Mouse (Mus musculus): ENCODE results near the gene Trpt1. TPM values are rescaled to one million over a fixed set of nuclear protein-coding genes. Genes with fewer than 3 reads are reported as not detected.

Trpt1 gene
- polyA plus RNA-seq, 1 experiment from 2014 or later: 9.0 TPM

DNA sequence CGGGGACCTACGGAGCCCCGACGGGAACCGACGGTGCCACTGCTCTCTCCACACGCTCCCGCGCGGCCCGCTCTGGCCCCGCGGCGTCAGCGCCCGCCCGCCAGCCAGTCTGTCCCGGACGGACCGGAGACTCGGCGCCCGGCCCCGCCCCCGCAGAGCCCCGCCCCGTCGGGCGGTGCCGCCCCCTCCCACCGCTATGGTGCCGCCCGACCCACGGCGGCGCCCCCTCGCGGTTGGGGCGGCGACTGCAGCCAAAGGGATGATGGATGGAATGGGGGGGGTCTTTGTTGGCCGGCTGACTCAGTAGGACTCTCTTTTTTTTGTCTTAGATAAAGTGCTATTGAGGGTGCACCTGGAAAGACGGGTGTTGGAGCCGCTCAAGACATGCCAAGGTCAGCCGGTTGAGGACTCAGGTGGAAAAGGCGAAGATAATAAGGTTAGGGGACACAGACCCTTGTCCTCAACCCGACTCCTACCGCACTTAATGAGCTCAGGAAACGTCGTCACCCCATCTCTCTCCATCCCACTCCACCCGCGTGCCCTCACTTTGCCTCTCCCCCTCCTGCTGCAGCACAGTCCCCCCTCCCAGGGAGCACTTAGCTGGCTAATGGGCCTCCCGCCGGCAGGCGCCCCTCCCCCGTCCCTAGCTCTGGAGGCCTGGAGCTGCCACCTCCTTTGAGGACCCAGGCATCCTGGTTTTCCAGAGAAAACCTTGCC is 26.1 kb upstream of the Trpt1 start:
- peak overlapping the region; percentile 89 for H3K4me2 ChIP-seq
- no peaks in the 10 kb centered on the region for H3K9me3 ChIP-seq (ENCODE audit: low read depth, low read length)
- ATAC-seq (ENCODE audit: insufficient read depth) (peak; percentile 75), DNase-seq (peak; percentile 80)
- peak; percentile 70 for TF ChIP-seq CTCF (IDR thresholded peaks at IDR 0.05; ENCODE audit: low read depth)
- H3K27ac ChIP-seq (ENCODE audit: low read depth): peak overlapping the region; percentile 42; the same call in 1 of the 2 replicates
- H3K9ac ChIP-seq: peak overlapping the region; percentile 71
- H3K27me3 ChIP-seq (ENCODE audit: insufficient read depth, low read length): no peaks in the 10 kb centered on the region
- H3K36me3 ChIP-seq (ENCODE audit: insufficient read depth): peaks cover 21% of the 10 kb centered on the region
- under 1% methylated on average over 55 of the region's 55 CpGs for WGBS
- H3K4me1 ChIP-seq (ENCODE audit: insufficient read depth): peaks cover 13% of the 10 kb centered on the region
- peak overlapping the region; percentile 70 for H3K4me3 ChIP-seq (ENCODE audit: low read depth, low read length)

GRCm38 (mm10) chr19:6970460-6971085 is 25.4 kb upstream of the Trpt1 start:
- Histone ChIP-seq H3K9ac (peak overlapping the region; percentile 71), H3K4me3 (ENCODE audit: low read depth, low read length) (peak overlapping the region; percentile 70; the same call in 1 of the 2 replicates), H3K27ac (ENCODE audit: low read depth) (0 out of 2 replicates have a peak overlapping the region, but pooled peaks have one; percentile 36), H3K9me3 (ENCODE audit: low read depth, low read length) (no peaks in the 10 kb centered on the region), H3K27me3 (ENCODE audit: insufficient read depth, low read length) (no peaks in the 10 kb centered on the region), H3K4me1 (ENCODE audit: insufficient read depth) (peaks cover 13% of the 10 kb centered on the region), H3K36me3 (ENCODE audit: insufficient read depth) (peaks cover 13% of the 10 kb centered on the region), H3K4me2 (peak overlapping the region; percentile 89)
- WGBS: 23% methylated on average over 11 of the region's 11 CpGs
- ATAC-seq (ENCODE audit: insufficient read depth): no peak
- DNase-seq: no peak
- TF ChIP-seq CTCF (IDR thresholded peaks at IDR 0.05; ENCODE audit: low read depth): no peak

DNA sequence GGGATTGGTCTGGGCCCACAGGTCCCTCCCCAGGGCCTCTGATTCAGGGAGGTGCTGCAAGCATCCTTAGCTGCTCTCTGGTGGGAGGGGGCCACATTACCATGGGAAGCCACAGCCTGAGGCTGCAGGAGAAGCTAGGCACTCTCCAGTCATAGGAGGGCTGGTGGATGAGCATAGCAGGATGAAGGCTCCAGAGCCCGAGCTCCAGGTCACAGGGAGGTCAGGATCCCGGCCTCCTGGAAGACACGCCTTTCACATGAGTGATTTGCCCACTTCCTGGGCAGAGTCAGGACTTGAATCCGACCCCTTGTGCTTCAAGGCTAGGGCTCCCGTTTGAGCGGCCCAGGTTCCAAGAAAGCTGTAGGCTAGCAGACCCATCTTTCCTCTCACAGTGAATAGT is 24.3 kb upstream of the Trpt1 start:
- 27% methylated on average over 6 of the region's 6 CpGs for WGBS
- H3K27ac ChIP-seq (ENCODE audit: low read depth): 0 out of 2 replicates have a peak overlapping the region, but pooled peaks have one; percentile 3

GRCm38 (mm10) chr19:6972247-6972917 is 23.5 kb upstream of the Trpt1 start:
- Histone ChIP-seq H3K9me3 (ENCODE audit: low read depth, low read length) (no peaks in the 10 kb centered on the region), H3K36me3 (ENCODE audit: insufficient read depth) (peaks cover 6% of the 10 kb centered on the region), H3K27me3 (ENCODE audit: insufficient read depth, low read length) (no peaks in the 10 kb centered on the region), H3K4me3 (ENCODE audit: low read depth, low read length) (no peak overlapping the region), H3K4me2 (no peak overlapping the region), H3K4me1 (ENCODE audit: insufficient read depth) (peaks cover 16% of the 10 kb centered on the region), H3K27ac (ENCODE audit: low read depth) (0 out of 2 replicates have a peak overlapping the region, but pooled peaks have one; percentile 3), H3K9ac (no peak overlapping the region)
- ATAC-seq (ENCODE audit: insufficient read depth): no peak
- DNase-seq: no peak
- TF ChIP-seq CTCF (IDR thresholded peaks at IDR 0.05; ENCODE audit: low read depth): no peak
- 72% methylated on average over 13 of the region's 13 CpGs for WGBS

More for the DNA sequence above, 24.3 kb upstream of the Trpt1 start:
- Histone ChIP-seq H3K4me1 (ENCODE audit: insufficient read depth) (peaks cover 16% of the 10 kb centered on the region), H3K4me3 (ENCODE audit: low read depth, low read length) (no peak overlapping the region), H3K27me3 (ENCODE audit: insufficient read depth, low read length) (no peaks in the 10 kb centered on the region), H3K9me3 (ENCODE audit: low read depth, low read length) (no peaks in the 10 kb centered on the region), H3K36me3 (ENCODE audit: insufficient read depth) (peaks cover 3% of the 10 kb centered on the region; the same call in 1 of the 2 replicates), H3K9ac (0 out of 2 replicates have a peak overlapping the region, but pooled peaks have one; percentile 2), H3K4me2 (no peak overlapping the region)
- ATAC-seq (ENCODE audit: insufficient read depth): no peak
- TF ChIP-seq CTCF (IDR thresholded peaks at IDR 0.05; ENCODE audit: low read depth): no peak
- DNase-seq: no peak

GRCm38 (mm10) chr19:6973581-6974190 is 22.2 kb upstream of the Trpt1 start:
- peak overlapping the region; percentile 78 for H3K9ac ChIP-seq
- H3K4me1 ChIP-seq (ENCODE audit: insufficient read depth): peaks cover 13% of the 10 kb centered on the region
- peaks cover 19% of the 10 kb centered on the region for H3K36me3 ChIP-seq (ENCODE audit: insufficient read depth)
- ATAC-seq (ENCODE audit: insufficient read depth) (no peak), DNase-seq (no peak)
- whole genome bisulfite sequencing: 33% methylated on average over 12 of the region's 12 CpGs
- H3K27ac ChIP-seq (ENCODE audit: low read depth): peak overlapping the region; percentile 33; the same call in 1 of the 2 replicates
- H3K27me3 ChIP-seq (ENCODE audit: insufficient read depth, low read length): no peaks in the 10 kb centered on the region
- peak overlapping the region; percentile 58 for H3K4me3 ChIP-seq (ENCODE audit: low read depth, low read length)
- no peak for TF ChIP-seq CTCF (IDR thresholded peaks at IDR 0.05; ENCODE audit: low read depth)
- no peaks in the 10 kb centered on the region for H3K9me3 ChIP-seq (ENCODE audit: low read depth, low read length)
- peak overlapping the region; percentile 94 for H3K4me2 ChIP-seq

DNA sequence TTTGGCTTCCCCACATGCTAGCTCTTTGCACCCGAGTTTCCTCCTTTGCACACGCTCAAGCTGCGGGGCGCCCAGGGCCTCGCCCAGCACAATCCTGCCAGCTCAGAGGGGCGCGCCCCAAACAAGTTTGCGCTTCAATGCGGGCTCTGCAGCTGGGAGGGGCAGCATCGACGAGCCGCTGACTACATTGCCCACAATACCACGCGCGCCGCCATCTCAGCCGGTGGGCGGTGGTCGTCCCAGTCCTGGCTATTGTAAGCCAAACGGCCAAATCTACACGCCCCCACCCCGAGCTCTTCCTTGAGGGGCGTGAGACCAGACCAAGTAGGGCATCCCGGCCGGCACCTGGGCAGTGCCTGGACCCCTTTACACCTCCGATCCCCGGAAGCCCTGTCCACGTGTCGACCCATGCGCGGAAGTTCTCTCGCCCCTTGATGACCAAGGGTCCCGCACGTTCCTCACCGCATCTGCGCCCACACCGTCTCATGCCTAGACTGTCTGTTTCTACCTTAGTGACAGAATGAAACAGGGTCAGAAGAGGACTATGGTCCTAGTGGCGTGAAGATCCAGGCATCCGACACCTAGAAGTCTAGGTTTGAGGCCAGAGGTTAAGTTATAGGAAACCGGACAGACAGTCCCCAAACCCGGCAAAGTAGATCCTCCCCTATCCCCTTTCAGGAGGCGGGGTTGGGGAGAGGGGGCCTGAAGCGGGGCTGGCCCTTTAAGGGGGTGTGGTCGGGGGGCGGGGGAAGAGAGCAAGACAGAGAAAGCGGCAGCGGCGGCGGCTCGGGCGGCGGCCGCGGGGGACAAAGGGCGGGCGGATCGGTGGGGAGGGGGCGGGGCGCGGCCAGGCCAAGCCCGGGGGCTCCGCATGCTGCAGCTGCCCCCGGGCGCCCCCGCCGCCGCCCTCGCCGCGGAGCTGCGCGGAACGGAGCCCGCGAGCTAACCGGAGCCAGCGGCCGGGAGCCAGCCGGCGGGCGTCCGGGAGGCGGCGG is 21.4 kb upstream of the Trpt1 start, which contains the start of gene Ppp1r14b:
Gene Ppp1r14b, plus strand, starts transcription at position 758 of the 995 bp plus-strand sequence.
- under 1% methylated on average over 57 of the region's 84 CpGs for WGBS
- Histone ChIP-seq H3K4me1 (ENCODE audit: insufficient read depth) (peaks cover 17% of the 10 kb centered on the region), H3K9me3 (ENCODE audit: low read depth, low read length) (no peaks in the 10 kb centered on the region), H3K9ac (peak within 1 kb of the TSS; percentile 78), H3K4me2 (peak within 1 kb of the TSS; percentile 94), H3K36me3 (ENCODE audit: insufficient read depth) (peaks cover 21% of the 10 kb centered on the region), H3K4me3 (ENCODE audit: low read depth, low read length) (peak within 1 kb of the TSS; percentile 58), H3K27me3 (ENCODE audit: insufficient read depth, low read length) (no peaks in the 10 kb centered on the region), H3K27ac (ENCODE audit: low read depth) (peak within 1 kb of the TSS; percentile 71)
- TF ChIP-seq CTCF (IDR thresholded peaks at IDR 0.05; ENCODE audit: low read depth): no peak
- DNase-seq: peak; percentile 89
- peak; percentile 64 for ATAC-seq (ENCODE audit: insufficient read depth)
